Mouse (Mus musculus): ENCODE data around the gene Iqcf6.
"Not testable (repeated sequence)": the region's sequence is repeated elsewhere in the genome, so short reads cannot be mapped to it uniquely, and the experiment has no call there.

Iqcf6 gene

GRCm38 (mm10) chr9:106626282-106626681 lies at the start of gene Iqcf6:
Gene Iqcf6 (plus strand): TSS chr9:106626582.
- no peaks in the 10 kb centered on the region for H3K36me3 ChIP-seq (ENCODE audit: insufficient read depth, low read length)
- TF ChIP-seq CTCF (conservative IDR thresholded peaks at IDR 0.05; ENCODE audit: low read length) = no peak
- no peak for TF ChIP-seq POU5F1 (IDR thresholded peaks at IDR 0.05; ENCODE audit: borderline replicate concordance, low read length)
- TF ChIP-seq NANOG (IDR thresholded peaks at IDR 0.05; ENCODE audit: borderline replicate concordance, low read length) = no peak

GRCm38 (mm10) chr9:106580016-106580415 lies 46.4 kb upstream of the Iqcf6 start:
- H3K9me3 ChIP-seq (ENCODE audit: low read length) = 0 out of 2 replicates have a peak, but pooled peaks cover 8% of the 10 kb centered on the region
- H3K4me1 ChIP-seq (replicated peaks; ENCODE audit: low read depth, low read length) = no peaks in the 10 kb centered on the region
- H3K27me3 ChIP-seq (ENCODE audit: insufficient read depth, low read length) = peaks cover 2% of the 10 kb centered on the region; the same call in 1 of the 2 replicates
- H3K36me3 ChIP-seq (ENCODE audit: insufficient read depth, low read length) = no peaks in the 10 kb centered on the region
- TF ChIP-seq POU5F1 (IDR thresholded peaks at IDR 0.05; ENCODE audit: borderline replicate concordance, low read length) = no peak
- H3K4me3 ChIP-seq (replicated peaks; ENCODE audit: low read length) = no peak overlapping the region

More at GRCm38 (mm10) chr9:106626282-106626681, at the start of gene Iqcf6:
- Histone ChIP-seq H3K9me3 (ENCODE audit: low read length) (peaks cover 3% of the 10 kb centered on the region; the same call in 1 of the 2 replicates), H3K27me3 (ENCODE audit: insufficient read depth, low read length) (0 out of 2 replicates have a peak, but pooled peaks cover 6% of the 10 kb centered on the region), H3K4me3 (replicated peaks; ENCODE audit: low read length) (peak within 1 kb of the TSS; percentile 58), H3K4me1 (replicated peaks; ENCODE audit: low read depth, low read length) (peaks cover 16% of the 10 kb centered on the region)

DNA sequence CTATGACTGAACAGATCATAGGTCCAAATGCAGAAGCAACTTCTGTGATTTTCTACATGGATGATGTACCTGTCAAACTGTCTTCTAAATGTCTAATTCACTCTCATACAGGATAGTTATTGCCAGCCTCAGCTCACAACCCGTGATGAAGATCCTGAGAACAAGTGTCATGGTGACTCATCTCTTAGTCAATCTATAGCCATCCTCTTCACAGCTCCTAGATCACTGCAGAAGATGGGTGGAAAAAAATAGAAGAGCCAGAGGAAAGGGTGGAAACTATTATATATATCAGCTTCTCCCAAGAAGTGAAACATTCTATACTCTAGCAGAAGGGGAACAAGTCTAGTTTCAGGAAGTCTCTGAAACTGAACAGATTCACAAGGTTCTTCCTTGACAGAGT lies 43.8 kb upstream of the Iqcf6 start:
- Histone ChIP-seq H3K36me3 (ENCODE audit: insufficient read depth, low read length) (no peaks in the 10 kb centered on the region), H3K27me3 (ENCODE audit: insufficient read depth, low read length) (peaks cover 2% of the 10 kb centered on the region; the same call in 1 of the 2 replicates), H3K4me1 (replicated peaks; ENCODE audit: low read depth, low read length) (no peaks in the 10 kb centered on the region), H3K4me3 (replicated peaks; ENCODE audit: low read length) (no peak overlapping the region), H3K9me3 (ENCODE audit: low read length) (no peaks in the 10 kb centered on the region)
- no peak for TF ChIP-seq NANOG (IDR thresholded peaks at IDR 0.05; ENCODE audit: borderline replicate concordance, low read length)
- TF ChIP-seq CTCF (conservative IDR thresholded peaks at IDR 0.05; ENCODE audit: low read length) = no peak
- no peak for TF ChIP-seq POU5F1 (IDR thresholded peaks at IDR 0.05; ENCODE audit: borderline replicate concordance, low read length)

DNA sequence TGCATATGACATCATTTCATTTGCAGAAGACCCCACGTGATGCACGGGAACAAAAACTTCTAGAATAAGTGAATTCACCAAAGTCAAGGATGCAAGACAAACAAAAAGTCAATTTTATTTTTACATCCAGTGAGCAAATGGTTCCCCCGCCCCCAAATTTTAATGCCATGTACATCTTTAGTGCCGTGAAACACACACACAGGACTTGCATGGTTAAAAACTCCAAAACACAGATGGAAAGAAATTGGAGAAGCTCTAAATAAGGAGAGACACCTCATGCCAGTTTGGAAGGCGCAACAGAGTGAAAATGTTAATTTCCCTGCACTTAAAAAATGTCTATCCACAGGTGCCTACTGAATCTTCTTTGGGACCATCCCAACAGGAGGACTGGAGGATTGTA lies 34.2 kb upstream of the Iqcf6 start:
- Histone ChIP-seq H3K9me3 (ENCODE audit: low read length) (no peaks in the 10 kb centered on the region), H3K4me1 (replicated peaks; ENCODE audit: low read depth, low read length) (no peaks in the 10 kb centered on the region), H3K36me3 (ENCODE audit: insufficient read depth, low read length) (no peaks in the 10 kb centered on the region), H3K4me3 (replicated peaks; ENCODE audit: low read length) (no peak overlapping the region), H3K27me3 (ENCODE audit: insufficient read depth, low read length) (0 out of 2 replicates have a peak, but pooled peaks cover 1% of the 10 kb centered on the region)
- no peak; the same call in 1 of the 2 replicates for TF ChIP-seq CTCF (conservative IDR thresholded peaks at IDR 0.05; ENCODE audit: low read length)
- TF ChIP-seq POU5F1 (IDR thresholded peaks at IDR 0.05; ENCODE audit: borderline replicate concordance, low read length) = no peak

DNA sequence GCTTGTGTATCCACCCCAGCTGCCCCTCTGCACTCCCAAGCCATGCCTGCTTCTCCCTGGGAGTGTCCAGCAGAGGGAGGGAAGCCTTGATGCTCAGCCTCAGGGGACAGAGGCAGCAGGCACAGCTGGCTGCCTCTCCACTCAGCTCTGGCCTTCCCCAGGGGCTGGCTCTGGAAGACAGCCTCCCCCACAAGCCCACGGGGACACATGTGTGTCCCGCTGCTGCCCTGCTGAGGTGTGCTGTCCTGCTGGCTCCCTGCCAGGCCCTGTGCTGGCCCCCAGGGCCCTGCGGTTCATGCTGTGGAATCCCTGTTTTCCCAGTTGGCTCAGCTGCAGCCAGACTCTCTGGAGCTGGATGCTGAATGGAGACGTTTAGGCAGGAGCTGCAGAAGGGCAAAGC lies 31.0 kb upstream of the Iqcf6 start:
- not testable (repeated sequence) for H3K9me3 ChIP-seq (ENCODE audit: low read length); H3K4me3 ChIP-seq (replicated peaks; ENCODE audit: low read length); H3K27me3 ChIP-seq (ENCODE audit: insufficient read depth, low read length); H3K4me1 ChIP-seq (replicated peaks; ENCODE audit: low read depth, low read length); H3K36me3 ChIP-seq (ENCODE audit: insufficient read depth, low read length)

DNA sequence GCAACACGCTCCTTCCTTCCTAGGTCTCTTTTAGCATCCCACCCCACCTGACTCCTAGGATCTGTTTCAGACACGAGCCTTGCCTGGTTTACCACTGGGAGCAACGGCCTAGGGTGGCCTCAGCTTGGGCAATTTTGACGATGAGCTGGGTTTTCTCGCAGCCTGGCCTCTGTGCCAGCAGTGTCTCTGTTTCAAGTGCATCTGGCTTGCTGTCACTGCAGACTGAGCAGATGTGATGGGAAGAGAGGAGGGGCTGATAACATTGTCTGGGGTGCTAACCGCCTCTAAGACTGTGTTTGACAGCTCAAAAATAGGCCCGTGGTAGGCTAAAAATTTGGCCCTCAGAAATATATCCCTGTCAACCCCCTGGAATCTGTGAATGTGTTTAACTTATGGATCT lies 30.5 kb upstream of the Iqcf6 start:
- TF ChIP-seq CTCF (conservative IDR thresholded peaks at IDR 0.05; ENCODE audit: low read length) (no peak), POU5F1 (IDR thresholded peaks at IDR 0.05; ENCODE audit: borderline replicate concordance, low read length) (no peak), NANOG (IDR thresholded peaks at IDR 0.05; ENCODE audit: borderline replicate concordance, low read length) (no peak)
- no peaks in the 10 kb centered on the region; the same call in 1 of the 2 replicates for H3K4me1 ChIP-seq (replicated peaks; ENCODE audit: low read depth, low read length)
- no peaks in the 10 kb centered on the region for H3K9me3 ChIP-seq (ENCODE audit: low read length)
- H3K27me3 ChIP-seq (ENCODE audit: insufficient read depth, low read length) = 0 out of 2 replicates have a peak, but pooled peaks cover 8% of the 10 kb centered on the region
- H3K4me3 ChIP-seq (replicated peaks; ENCODE audit: low read length) = no peak overlapping the region
- no peaks in the 10 kb centered on the region for H3K36me3 ChIP-seq (ENCODE audit: insufficient read depth, low read length)

DNA sequence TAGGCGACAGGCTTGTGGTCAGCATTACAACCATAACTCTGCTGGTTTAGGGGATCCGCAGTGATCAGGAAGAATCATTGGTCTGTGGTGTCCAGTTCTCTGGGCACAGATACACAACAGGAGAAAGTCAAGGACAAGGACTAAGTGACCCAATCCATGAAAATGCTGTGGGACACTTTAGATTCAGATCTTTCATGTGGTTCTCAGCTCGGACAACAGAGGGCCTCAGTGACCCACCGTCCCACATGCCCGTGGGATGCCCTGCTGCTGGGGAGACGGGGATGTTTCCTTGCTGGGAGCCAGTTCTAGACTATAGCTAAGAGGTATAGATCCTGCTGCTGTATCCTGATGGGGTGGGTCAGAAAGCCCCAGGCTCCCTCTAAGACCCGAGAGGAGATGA lies 27.9 kb upstream of the Iqcf6 start:
- H3K36me3 ChIP-seq (ENCODE audit: insufficient read depth, low read length) = no peaks in the 10 kb centered on the region
- no peak overlapping the region for H3K4me3 ChIP-seq (replicated peaks; ENCODE audit: low read length)
- no peaks in the 10 kb centered on the region for H3K9me3 ChIP-seq (ENCODE audit: low read length)
- TF ChIP-seq CTCF (conservative IDR thresholded peaks at IDR 0.05; ENCODE audit: low read length) (no peak; the same call in 1 of the 2 replicates), NANOG (IDR thresholded peaks at IDR 0.05; ENCODE audit: borderline replicate concordance, low read length) (no peak), POU5F1 (IDR thresholded peaks at IDR 0.05; ENCODE audit: borderline replicate concordance, low read length) (no peak)
- H3K27me3 ChIP-seq (ENCODE audit: insufficient read depth, low read length) = 0 out of 2 replicates have a peak, but pooled peaks cover 8% of the 10 kb centered on the region
- no peaks in the 10 kb centered on the region; the same call in 1 of the 2 replicates for H3K4me1 ChIP-seq (replicated peaks; ENCODE audit: low read depth, low read length)

DNA sequence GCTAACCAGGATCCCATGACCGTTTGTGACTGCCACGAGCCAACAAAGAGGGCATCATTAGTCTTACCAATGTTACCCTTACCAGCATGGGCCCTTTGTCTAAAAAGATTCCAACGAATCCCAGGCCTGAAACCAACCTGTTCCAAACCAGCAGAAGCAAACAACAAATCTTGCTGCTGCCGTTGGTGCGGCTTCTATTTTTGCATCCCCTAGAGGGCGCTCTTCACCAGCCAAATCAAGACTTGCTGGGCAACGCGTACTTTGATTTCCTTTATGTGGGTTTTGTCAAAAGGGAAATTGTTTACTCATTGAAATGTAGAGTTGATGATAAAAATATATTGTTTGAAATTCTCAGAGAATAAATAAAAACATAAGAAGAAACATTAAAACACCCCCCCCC lies 25.8 kb upstream of the Iqcf6 start:
- H3K9me3 ChIP-seq (ENCODE audit: low read length) = no peaks in the 10 kb centered on the region
- peak; percentile 58 for TF ChIP-seq CTCF (conservative IDR thresholded peaks at IDR 0.05; ENCODE audit: low read length)
- TF ChIP-seq NANOG (IDR thresholded peaks at IDR 0.05; ENCODE audit: borderline replicate concordance, low read length) = no peak
- no peak for TF ChIP-seq POU5F1 (IDR thresholded peaks at IDR 0.05; ENCODE audit: borderline replicate concordance, low read length)
- H3K4me1 ChIP-seq (replicated peaks; ENCODE audit: low read depth, low read length) = no peaks in the 10 kb centered on the region; the same call in 1 of the 2 replicates
- 0 out of 2 replicates have a peak, but pooled peaks cover 8% of the 10 kb centered on the region for H3K27me3 ChIP-seq (ENCODE audit: insufficient read depth, low read length)
- no peak overlapping the region for H3K4me3 ChIP-seq (replicated peaks; ENCODE audit: low read length)
- no peaks in the 10 kb centered on the region for H3K36me3 ChIP-seq (ENCODE audit: insufficient read depth, low read length)

GRCm38 (mm10) chr9:106610727-106611126 lies 15.7 kb upstream of the Iqcf6 start:
- TF ChIP-seq POU5F1 (IDR thresholded peaks at IDR 0.05; ENCODE audit: borderline replicate concordance, low read length) (no peak), NANOG (IDR thresholded peaks at IDR 0.05; ENCODE audit: borderline replicate concordance, low read length) (no peak), CTCF (conservative IDR thresholded peaks at IDR 0.05; ENCODE audit: low read length) (no peak)
- Histone ChIP-seq H3K9me3 (ENCODE audit: low read length) (no peaks in the 10 kb centered on the region), H3K4me1 (replicated peaks; ENCODE audit: low read depth, low read length) (peaks cover 12% of the 10 kb centered on the region), H3K27me3 (ENCODE audit: insufficient read depth, low read length) (0 out of 2 replicates have a peak, but pooled peaks cover 4% of the 10 kb centered on the region), H3K4me3 (replicated peaks; ENCODE audit: low read length) (no peak overlapping the region), H3K36me3 (ENCODE audit: insufficient read depth, low read length) (no peaks in the 10 kb centered on the region)

All from E14TG2a.4 (cell line).